Mouse (Mus musculus): ENCODE data around the gene Gjb6.

Gjb6 gene

GRCm38 (mm10) chr14:57133161-57133661, at the start of gene Gjb6:
Gene Gjb6, minus strand, starts transcription at chr14:57133611.
- DNase-seq, result peak in 1 of 2 experiments; percentile 31

GRCm38 (mm10) chr14:57165493-57165892, 32.1 kb upstream of the Gjb6 start:
- DNase-seq, result no peak

- DNase-seq, result peak in 1 of 2 experiments; percentile 6
These were observed 28.4 kb upstream of the Gjb6 start for GRCm38 (mm10) chr14:57161833-57162232.

DNA sequence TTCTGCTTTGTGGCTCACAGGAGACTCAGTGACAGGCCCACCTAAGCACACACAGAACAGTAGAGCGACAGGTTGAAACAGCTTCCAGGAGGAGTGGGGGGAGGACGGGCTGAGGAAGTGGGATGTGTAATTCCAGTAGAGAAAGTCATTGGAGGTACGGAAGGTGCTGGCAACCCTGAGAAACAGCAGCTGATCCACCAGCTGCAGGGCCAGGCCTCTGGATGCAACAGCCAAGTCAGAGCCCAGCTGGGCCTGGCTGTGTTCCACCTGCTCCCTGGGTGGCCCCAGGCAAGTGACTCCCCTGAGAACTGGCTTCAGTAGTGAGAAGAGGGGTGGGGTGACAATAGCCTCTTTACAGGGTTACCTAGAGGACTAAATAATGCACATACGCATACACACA, 27.8 kb upstream of the Gjb6 start:
- DNase-seq, result peak; percentile 8 to 67

GRCm38 (mm10) chr14:57154916-57155315, 21.5 kb upstream of the Gjb6 start:
- no peak for DNase-seq

DNA sequence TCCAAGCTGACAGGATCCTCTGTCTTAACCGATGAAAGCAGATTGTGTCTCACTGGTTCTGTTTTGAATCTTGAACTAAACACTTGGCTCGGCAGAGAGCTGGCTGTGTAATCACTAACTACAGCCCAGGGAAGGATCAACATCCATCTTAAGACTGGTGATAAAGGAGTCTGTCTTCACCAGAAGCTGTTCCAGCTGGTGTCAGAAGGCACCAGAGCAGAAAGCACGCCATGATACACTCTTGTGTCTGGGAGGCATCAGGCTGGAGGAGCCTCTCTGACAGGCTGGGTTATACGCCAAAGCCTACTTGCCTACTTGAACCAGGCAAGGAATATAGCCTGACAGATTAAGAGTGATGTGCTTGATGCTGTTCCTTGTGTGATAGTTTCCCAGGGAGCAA, 12.3 kb upstream of the Gjb6 start:
- no peak for DNase-seq

DNA sequence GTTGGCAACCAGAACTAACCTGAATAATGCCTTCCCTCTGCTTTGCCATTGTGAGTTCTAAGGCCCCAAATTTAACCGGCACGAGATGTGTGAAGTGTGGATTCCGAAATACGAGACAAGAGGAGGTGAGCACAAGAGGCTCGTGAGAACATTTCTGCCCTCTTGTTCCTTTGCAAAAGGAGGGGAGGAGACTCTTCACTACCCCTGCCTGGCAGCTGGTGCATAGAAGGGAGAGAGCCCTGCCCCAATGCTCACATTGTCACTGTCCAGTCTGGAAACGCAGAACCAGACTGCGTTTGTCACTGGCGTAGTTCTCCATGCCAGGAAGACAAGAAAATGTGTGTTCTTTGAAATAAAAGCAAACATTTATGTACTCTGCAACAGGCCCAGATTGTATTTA, 1.9 kb upstream of the Gjb6 start:
- no peak for DNase-seq

DNA sequence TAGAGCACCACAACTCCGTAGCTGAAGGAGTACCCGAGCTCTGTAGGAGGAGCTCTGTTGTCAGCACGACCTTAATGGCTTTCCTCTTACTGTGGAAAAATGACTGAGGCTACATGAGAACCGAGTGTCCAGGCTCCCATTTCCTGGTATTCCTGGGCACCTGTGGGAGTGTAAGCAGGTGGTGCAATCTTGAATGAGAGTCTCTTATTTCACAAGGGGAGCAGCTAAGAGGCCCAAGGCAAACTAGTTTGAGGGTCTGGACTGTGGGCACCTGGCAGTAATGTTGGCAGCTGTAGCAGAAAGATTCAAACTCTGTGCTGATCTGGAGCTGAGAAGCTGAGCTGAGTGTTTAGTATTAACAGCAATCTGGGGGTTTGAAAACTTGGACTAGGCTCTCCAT, 6.0 kb downstream of the Gjb6 start:
- peak; percentile 8 to 28 for DNase-seq

GRCm38 (mm10) chr14:57122295-57122694, 11.1 kb downstream of the Gjb6 start:
- DNase-seq, result no peak

GRCm38 (mm10) chr14:57115823-57116544, 17.4 kb downstream of the Gjb6 start, which contains the start of gene Gm4491:
Gene Gm4491, minus strand, starts transcription at chr14:57115883.
- DNase-seq, result no peak

DNA sequence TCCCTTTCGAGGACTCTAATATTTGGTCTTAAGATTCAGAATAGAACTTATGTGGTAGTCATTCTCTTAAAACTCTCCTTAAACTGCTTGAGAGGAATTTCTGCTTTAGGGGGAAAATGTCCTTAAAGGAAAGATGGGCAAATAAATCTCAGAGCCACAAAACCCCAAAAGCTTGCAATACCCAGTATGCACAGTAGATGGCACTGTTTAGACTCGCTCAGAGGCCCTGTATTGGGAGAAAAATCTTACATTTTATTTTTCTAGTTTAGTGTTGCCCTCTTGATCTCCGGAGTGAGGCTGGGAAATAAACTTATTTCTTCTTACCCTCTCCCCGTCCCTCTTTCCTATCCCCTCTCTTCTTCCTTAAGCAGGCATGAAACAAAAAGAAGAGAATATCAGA, 24.2 kb downstream of the Gjb6 start:
- peak in 1 of 2 experiments; percentile 37 for DNase-seq

DNA sequence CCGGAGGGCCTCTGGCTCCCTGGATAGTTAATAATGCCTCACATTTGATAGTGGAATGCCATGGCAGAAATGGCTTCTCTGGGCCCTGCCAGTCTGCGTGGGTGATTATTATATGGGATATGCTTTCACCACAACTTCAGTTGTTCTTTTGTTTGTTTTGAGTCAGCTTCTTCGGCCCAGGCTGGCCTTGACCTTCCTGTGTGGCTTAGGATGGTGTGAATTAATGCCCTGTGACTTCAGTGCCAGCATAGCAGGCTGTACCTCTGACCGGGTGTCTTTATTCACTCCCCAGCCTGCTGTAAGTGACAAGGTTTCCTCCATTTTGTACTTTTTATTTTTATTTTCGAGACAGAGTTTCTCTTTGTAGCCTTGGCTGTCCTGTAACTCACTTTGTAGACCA, 25.5 kb downstream of the Gjb6 start:
- DNase-seq, result no peak

DNA sequence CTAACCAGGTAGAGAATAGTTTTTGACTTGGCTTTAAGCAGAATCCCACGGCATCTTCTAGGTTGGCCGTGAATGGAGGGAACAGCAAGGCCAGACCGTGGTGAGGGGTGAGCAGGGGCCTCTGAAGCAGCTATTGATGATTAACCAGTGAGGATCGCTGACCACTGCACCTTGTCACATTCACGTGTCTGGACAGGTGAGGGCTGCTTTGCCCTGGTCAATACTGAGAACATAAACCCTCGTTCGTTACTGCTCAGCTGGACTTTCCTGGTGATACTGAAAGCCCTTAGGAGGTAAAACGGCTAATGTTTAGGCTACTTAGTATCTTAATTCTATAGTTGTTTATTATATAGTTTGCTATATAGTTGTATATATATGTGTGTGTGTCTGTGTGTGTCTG, 26.3 kb downstream of the Gjb6 start:
- no peak for DNase-seq

GRCm38 (mm10) chr14:57105721-57106120, 27.7 kb downstream of the Gjb6 start:
- no peak for DNase-seq

GRCm38 (mm10) chr14:57105111-57105510, 28.3 kb downstream of the Gjb6 start:
- DNase-seq, result no peak

GRCm38 (mm10) chr14:57104106-57105023, 29.0 kb downstream of the Gjb6 start, which contains the start of gene Gjb2:
Gene Gjb2, minus strand, starts transcription at chr14:57104702.
- DNase-seq, result peak; percentile 63 to 76

GRCm38 (mm10) chr14:57103711-57104105, 29.7 kb downstream of the Gjb6 start:
- DNase-seq, result no peak

DNA sequence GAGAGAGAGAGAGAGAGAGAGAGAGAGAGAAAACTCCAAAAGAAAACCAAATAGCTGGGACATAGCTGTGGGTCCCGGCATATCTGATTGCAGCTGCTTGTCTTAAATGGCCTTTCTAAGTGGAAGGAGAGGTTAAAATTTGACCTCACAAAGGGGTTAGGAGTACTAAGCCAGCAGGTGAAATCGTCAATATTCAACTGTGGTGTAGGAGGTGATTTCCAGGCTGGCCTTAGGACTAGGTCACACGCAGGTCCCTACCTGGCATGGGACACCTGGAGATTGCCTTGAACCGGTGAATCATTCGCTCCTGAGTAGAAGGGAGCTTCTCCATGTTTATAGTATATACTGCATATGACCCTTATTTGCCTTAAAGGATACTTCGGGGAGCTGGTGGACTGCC, 30.3 kb downstream of the Gjb6 start:
- no peak for DNase-seq

DNA sequence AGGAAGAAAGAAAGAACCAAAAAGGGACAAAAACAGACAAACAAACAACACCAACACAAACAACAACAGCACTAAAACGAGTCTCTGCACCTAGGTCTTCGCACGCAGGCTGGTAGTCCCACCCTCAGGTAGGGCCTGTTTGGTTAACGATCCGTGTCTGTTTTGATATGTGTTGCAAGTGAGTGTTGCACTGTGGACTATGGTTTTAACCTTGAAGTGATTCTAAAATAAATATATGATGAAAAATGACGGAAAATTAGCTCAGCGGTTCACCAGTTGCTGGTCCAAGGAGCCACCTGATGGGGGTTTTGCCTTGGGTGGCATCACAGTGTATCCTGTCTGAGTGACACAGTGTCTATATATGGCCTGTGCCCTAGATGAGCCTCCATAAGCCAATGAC, 31.8 kb downstream of the Gjb6 start:
- no peak for DNase-seq

DNA sequence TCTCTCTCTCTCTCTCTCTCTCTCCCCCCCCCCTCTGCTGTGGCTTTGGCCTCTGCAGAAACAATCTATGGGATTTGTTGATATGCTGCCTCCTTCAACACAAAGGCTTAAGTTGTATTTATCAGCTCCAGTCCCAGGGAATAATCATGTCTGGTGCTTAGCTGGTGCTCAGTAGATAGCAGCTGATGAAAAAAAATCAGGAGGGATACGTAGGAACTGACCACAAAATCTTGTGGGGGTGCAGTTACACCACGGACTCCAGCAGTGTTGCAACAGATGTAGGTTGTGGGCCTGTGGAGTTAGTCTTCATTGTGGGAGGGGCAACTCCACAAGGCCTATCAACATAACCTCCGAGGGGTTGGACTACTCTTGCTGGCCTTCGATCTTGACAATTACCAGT, 37.6 kb downstream of the Gjb6 start:
- DNase-seq, result no peak

DNA sequence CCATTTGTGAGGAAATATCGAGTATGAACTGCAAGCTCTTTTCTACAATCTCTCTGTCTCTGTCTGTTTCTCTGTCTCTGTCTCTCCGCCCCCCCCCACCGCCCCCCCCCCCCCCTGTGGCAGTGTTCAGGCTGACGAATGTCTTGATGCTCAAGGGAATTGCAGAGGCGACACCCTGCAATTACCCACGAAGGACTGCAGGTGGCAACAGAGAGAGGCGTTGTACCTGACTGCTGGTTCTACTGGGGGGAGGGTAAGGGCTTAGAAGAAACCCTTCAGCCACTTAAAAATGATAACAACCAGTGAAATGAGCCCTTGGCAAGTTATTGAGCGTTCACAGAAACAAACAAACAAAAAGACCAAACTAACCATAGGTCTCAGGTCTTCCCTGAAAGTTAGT, 40.4 kb downstream of the Gjb6 start:
- DNase-seq, result peak; percentile 43 to 61

GRCm38 (mm10) chr14:57090001-57090400, 43.4 kb downstream of the Gjb6 start:
- DNase-seq, result no peak

DNA sequence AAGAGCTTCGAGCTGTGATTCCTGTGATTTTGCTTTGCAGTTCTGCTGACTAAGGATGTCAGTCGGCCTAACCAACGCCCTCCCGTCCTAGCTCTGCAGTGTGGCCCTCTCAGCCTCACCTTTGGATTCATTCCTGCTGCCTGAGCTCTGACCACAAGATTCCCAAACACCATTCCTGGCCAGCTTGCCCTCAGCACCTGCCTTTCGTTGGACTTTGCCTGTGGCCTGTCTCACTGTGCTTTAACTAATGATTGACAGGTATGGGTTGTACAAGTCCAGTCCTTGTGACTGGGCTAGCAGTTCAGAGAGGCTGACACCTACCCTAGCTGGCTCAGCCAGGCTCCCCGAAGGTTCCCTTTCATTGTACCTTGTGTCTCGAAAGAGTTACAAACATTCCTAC, 44.3 kb downstream of the Gjb6 start:
- no peak for DNase-seq

DNA sequence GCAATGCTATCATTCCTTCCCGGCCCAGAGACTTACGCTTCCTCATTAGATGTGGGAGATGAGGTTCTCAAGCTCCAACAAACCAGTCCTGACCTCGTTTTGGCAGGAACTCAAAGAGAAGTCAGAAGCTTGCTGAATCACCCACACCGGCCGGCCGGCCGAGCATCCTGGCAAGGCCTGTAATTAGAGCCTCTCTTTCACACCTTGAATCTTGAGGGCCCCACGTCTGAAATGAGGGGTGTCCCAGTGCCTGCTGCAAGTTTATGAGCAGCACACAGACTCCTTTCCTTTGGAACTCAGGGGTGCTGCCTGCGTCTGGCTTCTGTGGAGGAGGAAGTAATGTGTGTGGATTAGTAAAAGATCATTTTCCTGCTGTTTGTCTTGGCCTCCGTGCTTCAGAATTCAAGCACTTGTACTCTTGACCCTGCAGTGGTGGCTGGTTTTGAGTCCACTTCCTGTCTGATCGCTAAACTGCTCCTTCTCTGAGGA, 49.2 kb downstream of the Gjb6 start:
- DNase-seq, result peak; percentile 30 to 38

All from lung, postnatal 4 days (tissue).